Mouse (Mus musculus): ENCODE measurements at regions not wholly inside any gene's neighbourhood (a gene's known extent, or its start where the extent isn't known, plus 50 kb on each side); places are given as distances from the start of the nearest gene placed in this dataset.
"Not testable (repeated sequence)": the region's sequence is repeated elsewhere in the genome, so short reads cannot be mapped to it uniquely, and the experiment has no call there.

- DNase-seq (ENCODE audit: low spot score in 2 of 2): no peak
Observed at GRCm38 (mm10) chr10:38458975-38459374, 362.6 kb downstream of the Rfpl4b start.

GRCm38 (mm10) chr10:38458424-38458823, 363.2 kb downstream of the Rfpl4b start:
- DNase-seq (ENCODE audit: low spot score in 2 of 2): no peak

DNA sequence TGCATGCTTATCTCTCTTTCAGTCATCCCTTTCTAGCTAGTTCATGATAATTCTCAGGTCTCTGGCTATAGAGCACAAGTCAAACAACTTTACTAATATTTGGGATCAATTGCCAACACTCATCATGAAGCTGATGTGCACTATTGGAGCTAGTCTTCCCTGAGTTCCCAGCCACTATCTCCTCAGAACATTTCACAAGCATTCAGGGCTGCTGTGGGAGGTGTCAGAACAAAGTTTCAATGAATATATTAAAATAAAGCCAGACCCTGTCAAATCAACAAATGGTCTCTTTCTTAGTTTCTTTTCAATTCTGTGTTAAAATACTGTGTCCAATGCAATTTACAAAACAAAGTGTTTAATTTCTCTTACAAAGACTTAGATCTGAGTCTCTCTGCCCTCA, 364.8 kb downstream of the Rfpl4b start:
- DNase-seq (ENCODE audit: low spot score in 2 of 2): no peak

GRCm38 (mm10) chr10:38449263-38449662, 372.3 kb downstream of the Rfpl4b start:
- no peak for DNase-seq (ENCODE audit: low spot score in 2 of 2)

- DNase-seq (ENCODE audit: low spot score in 2 of 2): no peak
Observed at GRCm38 (mm10) chr10:38447706-38448105, 373.9 kb downstream of the Rfpl4b start.

DNA sequence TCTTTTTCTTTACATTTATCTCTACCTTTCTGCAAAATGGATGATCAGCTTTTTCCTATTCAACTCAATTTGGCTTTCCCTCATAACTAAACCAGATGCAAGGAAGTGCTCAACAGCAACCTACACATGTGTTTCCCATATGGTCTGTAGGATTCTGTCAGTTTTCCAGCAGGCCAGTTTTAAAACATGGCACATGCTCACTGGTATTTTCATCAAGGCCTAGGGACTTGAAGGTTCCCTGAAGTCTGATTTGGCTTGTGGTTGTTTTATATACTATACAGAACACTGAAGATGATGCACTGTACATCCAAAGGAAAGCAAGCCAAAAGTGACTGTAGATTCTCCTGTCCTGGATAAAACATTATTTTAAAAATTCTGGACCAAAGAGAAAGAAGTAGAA, 374.3 kb downstream of the Rfpl4b start:
- peak; percentile 19 to 23 for DNase-seq (ENCODE audit: low spot score in 2 of 2)

- DNase-seq (ENCODE audit: low spot score in 2 of 2): no peak
Observed at GRCm38 (mm10) chr10:38439286-38439685, 382.3 kb downstream of the Rfpl4b start.

- peak; percentile 18 to 28 for DNase-seq (ENCODE audit: low spot score in 2 of 2)
Observed at GRCm38 (mm10) chr10:38436907-38437306, 384.7 kb downstream of the Rfpl4b start.

DNA sequence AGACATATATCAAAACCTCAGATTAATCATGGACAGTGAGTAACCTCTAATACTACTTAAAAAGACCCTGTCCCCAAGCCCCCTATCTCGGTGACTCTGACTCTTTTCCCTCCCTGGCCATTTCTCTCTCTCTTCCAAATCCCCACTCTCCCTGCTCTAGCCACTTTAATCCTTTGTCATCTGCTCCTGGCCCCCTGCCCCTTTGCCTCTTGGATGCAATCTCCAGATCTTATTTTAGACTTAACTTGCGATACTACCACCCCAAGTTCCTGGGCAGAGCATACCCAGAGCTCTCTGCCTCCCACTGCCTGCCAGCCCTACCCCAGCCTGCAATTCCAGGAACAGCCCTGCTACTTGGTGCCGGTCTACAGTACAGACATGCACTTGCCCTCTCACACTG, 400.0 kb downstream of the Rfpl4b start:
- DNase-seq (ENCODE audit: low spot score in 2 of 2): no peak

DNA sequence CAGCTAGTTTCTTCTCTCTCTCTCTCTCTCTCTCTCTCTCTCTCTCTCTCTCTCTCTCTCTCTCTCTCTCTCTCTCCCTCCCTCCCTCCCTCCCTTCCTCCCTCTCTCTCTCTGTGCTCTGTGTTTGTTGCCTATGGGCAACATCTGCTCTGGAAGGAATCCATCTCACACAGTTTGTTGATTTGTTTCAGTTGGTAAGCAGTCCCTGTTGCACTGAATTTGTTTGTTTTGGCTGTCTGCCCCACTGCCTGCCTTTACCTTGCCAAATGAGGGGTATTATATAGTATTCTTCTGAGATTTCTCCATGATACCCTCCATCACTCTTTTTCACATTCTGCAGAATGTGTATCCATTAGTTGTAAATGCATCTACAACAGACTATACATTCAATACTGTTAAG, 401.8 kb downstream of the Rfpl4b start:
- no peak for DNase-seq (ENCODE audit: low spot score in 2 of 2)

- no peak for DNase-seq (ENCODE audit: low spot score in 2 of 2)
Observed at GRCm38 (mm10) chr10:38383161-38383560, 438.4 kb downstream of the Rfpl4b start.

DNA sequence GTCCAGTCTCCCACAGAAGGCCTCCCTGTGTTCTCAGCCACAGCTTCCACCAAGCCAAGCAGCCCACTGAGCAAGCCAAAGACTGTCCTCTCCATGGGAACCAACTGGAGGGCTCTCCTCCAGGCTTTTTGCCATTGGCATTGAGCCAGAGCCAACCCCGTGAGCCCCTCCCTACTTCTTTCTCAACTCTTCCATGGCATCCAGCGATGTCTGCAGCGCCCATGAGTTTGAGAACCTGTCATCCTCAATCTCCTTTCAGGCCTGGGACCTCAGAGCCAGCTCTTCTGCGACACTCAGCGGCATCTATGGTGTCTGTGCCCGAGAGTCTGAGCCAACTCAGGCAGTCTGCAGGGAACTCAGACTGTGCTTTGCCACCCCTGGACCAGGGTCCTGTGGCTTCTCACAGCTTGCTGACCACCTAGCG, 439.7 kb downstream of the Rfpl4b start:
- peak in 1 of 2 experiments; percentile 3 for DNase-seq (ENCODE audit: low spot score in 2 of 2)

DNA sequence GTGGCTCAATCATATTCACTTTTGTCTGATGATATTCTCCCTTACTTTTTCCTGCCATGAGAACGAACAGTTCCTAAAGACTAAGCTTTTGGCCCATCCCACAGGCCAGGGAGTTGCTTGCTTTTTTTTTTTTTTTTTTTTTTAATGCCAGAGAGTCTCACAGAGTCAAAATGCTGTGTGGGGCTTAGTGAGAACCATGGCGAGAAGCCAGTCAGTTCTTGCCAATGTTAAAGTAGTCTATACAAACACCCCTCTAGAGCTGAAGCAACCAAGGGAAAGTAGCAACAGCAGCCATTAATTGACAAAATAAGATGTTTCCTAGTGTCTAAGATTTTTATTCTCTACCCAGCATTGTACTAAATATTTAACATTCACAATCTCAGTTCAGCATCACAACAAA, 441.2 kb downstream of the Rfpl4b start:
- DNase-seq (ENCODE audit: low spot score in 2 of 2): no peak

DNA sequence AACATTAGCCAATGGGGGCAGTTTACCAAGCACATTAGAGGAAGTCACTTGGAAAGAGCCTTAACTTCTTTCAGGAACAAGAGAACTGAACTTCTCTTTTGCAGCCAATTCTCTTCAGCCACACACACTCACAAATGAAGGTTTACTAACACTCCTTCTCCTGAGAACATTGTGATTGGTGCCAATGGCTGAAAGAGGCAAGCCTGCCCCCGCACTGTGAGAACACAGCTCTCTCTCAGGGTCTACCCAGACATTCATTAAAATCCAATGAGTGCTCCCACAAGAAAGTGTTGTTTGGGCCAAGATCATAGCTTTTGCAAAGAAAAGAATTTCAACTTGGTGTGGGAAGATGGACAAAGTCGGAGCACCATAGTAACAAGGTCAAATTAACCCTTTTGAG, 454.8 kb downstream of the Rfpl4b start:
- DNase-seq (ENCODE audit: low spot score in 2 of 2): no peak

GRCm38 (mm10) chr10:38364876-38365275, 456.7 kb downstream of the Rfpl4b start:
- no peak for DNase-seq (ENCODE audit: low spot score in 2 of 2)

- DNase-seq (ENCODE audit: low spot score in 2 of 2): no peak
Observed at GRCm38 (mm10) chr10:38357539-38358232, 463.9 kb downstream of the Rfpl4b start.

- DNase-seq (ENCODE audit: low spot score in 2 of 2): no peak
Observed at GRCm38 (mm10) chr10:38353973-38354372, 467.6 kb downstream of the Rfpl4b start.

DNA sequence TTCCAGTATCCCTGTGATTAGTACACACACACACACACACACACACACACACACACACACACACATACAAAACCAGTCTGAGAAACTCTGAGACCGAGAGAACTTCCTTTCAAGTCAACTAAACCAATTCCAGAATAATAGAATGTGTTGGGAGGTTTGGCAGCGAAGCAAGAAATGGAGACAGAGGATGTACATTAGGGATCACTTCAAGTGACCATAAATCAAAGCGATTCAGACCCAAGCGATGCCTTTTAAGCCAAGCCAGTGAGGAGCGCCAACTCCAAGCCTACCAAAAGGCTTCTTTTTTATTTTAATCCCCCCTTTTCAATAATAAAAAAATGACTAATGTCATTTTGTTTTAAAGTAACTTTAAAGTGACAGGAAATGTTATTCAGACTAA, 468.1 kb downstream of the Rfpl4b start:
- no peak for DNase-seq (ENCODE audit: low spot score in 2 of 2)

- DNase-seq (ENCODE audit: low spot score in 2 of 2): not testable (repeated sequence)
Observed at GRCm38 (mm10) chr10:38347029-38347428, 474.6 kb downstream of the Rfpl4b start.

GRCm38 (mm10) chr10:38340406-38341175, 481.0 kb downstream of the Rfpl4b start:
- DNase-seq (ENCODE audit: low spot score in 2 of 2): no peak

DNA sequence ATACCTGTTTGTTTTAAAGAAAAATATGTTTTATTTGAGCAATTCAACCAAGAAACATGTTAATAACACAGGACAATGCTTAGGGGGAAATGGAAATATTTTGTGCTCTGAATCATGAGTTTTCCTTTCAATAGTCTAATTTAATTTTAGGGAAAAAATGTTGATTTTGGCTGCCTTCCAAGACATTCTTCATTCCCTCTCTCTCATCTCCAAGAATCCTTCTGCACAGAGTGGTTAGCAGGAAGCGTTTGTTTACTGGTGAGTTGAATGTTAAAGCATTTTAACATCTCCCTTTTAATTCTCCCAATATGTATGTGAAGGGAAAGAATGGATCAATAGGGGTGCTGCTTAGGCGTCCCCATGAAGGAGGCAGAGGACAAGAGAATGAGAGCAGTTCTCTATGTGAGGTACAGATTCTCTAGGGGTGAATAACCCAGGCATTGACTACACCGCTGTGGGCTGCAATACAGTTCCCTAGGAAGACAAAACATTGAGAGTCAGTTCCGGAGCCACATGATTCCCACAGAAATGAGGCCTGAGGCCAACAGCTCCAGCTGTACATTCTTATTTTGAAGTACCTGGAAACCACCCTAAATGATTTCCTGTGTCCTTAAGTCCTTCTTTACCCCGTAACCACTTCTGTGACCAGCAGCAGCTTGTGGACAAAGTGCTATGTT, 512.7 kb downstream of the Rfpl4b start:
- DNase-seq (ENCODE audit: low spot score in 2 of 2): no peak

DNA sequence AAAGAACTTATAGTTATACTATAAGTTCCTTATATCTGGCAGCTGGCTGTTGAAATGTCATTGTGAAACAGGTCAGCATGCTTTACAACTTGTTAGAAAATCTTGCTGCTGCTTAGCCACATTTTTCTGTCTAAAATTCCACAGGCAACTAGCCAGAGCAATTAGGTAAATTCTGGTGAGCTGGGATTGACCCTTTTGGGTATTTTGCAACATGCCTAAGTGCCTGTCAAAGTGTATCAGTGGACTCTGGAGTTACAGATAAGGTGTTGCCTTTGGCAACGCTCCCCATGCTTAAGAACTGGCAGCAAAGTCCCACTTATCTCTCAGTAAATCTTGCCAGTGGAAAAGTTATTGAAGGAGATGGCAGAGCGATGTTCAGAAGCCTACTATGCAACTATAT, 525.9 kb downstream of the Rfpl4b start:
- DNase-seq (ENCODE audit: low spot score in 2 of 2): no peak
